Mouse (Mus musculus) frontal cortex, postnatal 36 days (tissue): Measurements from ENCODE around the gene Lypd6b.

ENCODE experiments used
- DNase-seq, 2 experiments: peaks; one replicate each; pipeline ENCODE4 v3.0.0; 2022; ENCODE audit warnings: low spot score in 2 of 2

Lypd6b gene

DNA sequence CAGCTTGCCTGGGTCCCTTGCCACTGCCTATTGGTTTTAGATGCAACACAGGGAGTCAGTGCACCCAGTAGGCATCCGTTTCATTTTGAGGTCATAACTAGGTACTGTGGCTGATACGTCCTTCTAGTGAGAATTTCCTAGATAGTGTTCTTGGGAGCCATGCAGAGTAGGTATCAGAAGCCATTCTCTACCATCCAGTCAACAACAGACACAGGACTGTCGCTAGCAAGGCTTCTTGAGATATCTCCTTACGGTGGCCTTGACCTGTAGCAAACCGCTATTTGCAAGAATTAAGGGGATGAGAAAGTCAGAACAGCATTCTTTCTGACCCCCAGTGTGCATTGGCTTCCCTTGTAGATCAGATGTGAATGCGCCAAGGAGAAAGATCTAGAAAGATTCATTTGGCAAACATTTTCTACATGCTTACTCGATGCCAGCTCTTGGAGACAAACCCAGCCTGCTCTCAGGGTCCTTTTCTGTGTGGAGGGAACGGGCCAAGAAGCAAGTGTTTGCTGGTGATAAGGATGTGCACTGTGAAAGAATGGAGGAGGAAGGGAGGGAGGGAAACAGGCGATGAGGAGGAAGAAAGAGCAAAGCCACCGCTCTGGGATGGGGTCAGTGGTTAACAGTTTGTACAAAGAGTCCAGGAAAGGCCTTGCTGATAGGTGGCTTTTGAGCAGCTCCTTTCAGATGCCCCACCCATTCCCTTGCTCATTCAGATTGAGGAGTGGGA, 82.5 kb downstream of the Lypd6b start:
- DNase-seq, result no peak

DNA sequence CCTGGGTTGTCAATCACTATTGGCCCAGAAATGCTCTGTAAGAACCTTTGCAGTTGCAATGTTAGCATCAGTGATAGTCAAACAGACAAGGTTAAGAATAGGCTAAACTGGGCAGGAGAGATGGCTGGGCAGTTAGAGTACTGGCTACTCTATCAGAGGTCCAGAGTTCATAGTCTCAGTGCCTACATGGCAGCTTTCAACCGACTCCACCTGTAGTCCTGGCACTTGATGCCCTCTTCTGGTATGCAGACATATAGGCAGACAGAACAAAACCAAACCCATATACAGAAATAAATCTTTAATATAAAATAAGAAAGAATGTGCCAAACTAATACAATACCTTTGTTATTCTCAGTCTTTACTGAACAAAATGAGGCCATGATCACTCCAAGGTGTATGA, 83.5 kb downstream of the Lypd6b start:
- no peak for DNase-seq

DNA sequence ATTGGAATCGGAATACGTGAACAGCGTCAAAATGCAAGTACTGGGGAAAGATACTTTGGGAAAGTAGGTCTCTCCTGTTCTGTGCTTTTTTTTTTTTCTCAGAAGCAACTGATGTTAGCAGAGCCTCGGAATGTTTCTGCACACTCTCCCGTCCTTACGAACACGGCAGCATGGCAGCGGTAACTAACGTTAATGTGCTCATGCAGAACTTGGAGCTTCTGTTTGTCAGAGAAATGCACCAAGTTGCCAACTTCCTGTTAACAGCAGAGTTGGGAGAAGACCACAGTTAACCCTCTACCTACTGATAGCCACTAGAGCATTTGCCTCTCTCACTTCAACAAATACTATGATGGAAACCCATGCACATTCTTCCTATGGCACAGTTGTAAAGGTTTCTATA, 93.0 kb downstream of the Lypd6b start:
- no peak for DNase-seq

DNA sequence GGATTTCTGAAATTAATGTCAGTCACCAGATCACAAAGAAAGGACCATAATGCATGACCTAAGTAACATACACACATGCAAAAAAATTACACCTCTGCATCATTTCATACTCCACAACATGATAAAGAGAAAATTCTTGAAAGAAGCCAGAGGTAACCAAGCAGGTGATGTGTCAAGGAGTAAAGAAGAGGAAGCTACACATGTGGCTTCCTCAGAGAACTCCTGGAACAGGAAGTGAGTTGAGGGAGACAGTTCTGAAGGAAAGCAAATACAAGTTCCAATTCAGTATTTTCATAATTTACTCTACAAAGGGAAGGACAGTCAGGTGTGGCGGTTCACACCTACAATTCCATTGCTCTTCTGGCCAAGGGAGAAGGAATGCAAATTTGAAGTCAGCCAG, 93.5 kb downstream of the Lypd6b start:
- no peak for DNase-seq

DNA sequence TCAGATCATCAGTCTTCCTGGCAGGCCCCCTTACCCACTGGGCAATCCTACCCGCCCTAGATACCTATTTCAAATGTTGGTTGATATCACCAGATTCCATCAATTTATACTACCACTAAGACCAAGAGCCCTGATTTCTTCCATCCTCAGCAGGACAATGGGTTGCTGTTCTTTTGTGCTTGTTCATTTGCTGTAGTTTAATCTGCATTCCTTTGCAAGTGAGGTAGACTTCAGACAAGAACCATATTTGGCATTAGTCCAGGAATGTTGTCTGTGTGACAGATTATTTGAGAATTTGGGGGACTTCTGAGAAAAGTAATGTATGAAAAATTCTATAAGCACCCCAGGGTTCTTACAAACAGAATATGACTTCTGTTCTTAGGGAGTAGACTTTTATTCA, 95.0 kb downstream of the Lypd6b start:
- DNase-seq, result no peak

DNA sequence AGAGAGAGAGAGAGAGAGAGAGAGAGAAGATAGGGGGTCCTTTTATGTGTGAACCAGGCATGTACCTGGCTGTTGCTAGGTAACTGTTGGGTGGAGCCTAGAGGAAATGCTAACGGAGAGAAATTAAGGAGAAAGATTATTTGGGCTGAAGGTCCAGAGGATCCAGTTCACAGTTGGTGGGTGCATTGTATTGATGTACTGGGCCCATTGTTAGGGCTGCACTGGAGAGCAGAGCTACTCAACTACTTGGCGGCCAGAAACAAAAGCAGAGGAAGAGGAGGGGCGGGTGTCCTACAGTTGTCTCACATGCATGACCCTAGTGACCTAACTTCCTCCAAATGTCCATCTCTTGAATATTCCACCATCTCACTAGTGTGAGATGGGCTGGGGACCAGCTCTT, 96.5 kb downstream of the Lypd6b start:
- DNase-seq, result no peak

DNA sequence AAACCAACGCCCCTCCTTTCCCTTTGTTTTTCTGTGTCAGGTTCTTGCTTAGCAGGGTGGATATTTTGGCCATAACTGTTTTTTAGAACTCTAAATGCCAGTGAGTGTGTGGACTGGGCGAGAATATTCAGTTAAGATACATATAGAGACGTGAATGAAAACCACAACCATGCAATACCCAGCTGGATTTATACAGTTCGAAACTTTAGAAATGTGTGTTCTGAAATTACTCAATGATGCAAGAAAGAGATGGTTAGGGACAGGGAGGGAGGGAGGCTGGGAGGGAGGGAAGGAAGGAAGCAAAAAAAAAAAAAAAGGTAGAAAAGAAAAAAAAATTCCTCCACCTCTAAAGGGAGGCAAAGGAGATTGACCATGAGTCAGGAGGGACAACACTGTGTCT, 98.7 kb downstream of the Lypd6b start:
- DNase-seq, result no peak

DNA sequence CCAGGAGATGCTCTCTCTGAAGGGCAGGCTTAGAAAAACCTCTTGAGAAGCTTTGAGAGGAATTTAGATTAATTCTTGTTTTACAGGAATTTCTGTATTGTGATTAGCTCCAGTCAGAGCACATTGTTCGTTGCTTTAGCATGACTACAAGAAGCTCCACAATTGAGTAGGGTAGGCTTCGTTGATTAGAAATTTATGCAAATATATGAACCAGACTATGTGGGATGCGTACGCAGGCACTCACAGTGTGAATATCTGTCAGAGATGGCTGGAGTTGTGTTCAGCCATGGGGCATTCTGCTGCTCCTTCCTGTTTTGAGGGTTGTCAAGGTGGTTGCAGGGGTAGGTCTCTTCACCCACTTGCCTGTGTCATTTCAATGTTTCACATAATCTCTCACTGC, 100.9 kb downstream of the Lypd6b start:
- DNase-seq, result no peak

DNA sequence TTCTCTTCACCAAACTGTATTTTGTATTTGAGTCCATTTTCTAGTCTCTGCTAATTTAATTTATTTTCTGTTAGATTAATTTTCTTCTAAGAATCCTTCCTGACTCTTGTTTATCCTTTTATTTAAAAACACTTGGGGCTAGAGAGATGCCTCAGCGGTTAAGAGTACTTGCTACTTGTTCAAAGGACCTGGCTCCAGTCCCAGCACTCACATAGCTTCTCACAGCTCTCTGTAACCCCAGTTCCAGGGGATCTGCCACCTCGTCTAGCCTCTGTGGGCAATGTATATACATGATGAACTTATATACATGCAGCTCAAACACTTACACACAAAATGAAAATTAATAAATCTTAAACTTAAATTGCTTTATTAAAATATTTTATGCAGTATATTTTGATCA, 103.2 kb downstream of the Lypd6b start:
- DNase-seq, result no peak

DNA sequence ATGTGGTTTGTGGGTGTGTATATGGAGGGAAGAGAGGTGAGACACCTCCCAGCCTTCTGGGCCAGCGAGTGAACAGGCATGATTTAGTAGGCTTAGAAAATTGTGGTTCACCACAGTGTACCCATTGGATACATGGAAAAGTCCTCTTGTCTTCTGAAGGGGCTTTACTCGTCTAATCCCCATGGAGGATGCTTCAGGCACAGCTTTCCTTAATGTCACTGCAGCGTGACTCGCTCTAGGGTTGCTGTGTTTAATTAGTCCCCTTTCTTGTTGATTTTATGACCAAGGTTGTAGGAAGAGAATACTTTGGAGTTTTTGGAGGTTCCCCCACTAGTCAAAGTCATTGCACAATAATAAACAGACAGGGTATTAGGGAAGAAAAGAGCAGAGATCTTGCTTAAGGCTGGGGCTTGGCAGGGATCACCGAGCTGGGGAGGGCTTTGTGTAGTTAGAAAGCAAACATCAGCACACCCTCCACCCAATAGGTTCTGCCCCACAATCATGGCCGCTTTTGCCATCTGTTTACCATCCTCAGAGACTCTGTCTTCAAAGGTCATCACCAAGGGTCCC, 122.4 kb downstream of the Lypd6b start:
- DNase-seq, result no peak

DNA sequence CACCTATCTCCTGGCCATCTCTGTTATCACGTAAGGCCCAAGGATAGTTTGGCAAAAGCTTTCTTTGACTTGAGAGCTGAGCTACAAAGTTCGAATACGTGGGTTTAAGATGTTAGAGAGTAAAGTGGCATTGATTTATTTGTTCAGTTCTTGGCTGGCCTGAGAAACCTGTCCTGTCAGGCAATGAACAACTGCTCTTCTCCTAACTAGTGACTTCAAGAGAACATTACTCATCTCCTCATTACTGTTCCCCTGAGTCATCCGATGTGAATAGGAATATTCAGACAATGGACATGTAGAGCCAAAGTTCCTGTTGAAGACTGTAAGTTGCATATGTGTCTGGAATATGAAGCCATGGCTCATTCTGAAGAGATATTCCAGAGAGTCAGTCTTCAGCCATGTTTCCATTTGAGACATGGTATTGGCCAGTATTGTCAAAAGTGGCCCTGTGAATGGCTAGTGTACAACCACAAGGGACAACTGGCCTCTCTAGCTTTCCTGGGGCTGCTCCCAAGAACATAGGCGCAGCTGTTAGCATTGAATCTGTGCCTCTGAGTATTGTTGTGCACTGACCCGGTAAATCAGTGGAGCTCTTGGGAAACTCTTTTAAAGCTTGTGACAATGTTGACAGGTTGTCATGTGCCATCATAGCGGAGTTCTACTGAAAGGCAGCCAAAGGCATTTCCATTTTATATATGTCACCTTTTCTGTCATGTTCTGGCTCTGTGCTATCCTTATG, 124.0 kb downstream of the Lypd6b start:
- no peak for DNase-seq

DNA sequence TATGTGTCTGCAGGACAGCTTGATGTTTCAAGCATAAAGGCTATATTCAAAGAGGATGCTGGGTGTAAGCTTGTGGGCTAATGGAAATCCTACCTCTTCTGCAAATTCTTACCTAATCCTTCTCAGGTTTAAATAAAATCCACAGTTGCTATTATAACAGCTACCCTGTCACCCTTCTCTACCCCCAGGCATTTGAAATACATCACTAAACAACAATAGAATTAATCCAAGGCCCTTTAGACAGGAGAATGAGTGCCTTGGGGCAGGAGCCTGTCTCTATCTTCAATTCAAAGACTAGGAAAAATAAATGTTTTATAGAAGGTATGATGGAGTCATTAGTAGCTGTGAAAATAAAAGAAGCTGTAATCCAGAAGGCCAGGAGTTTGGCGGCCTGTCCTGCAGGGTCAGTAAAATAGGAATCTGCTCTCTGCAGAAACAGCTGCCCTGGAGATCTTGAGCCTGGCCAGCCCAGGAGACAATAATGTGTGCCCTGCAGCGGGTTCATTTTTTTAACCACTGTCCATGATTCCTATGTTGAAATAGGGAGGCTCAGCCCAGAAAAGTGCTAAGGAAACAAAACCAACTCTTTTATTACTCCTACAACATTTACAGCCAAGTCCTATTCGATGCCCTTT, 124.9 kb downstream of the Lypd6b start:
- DNase-seq, result no peak

DNA sequence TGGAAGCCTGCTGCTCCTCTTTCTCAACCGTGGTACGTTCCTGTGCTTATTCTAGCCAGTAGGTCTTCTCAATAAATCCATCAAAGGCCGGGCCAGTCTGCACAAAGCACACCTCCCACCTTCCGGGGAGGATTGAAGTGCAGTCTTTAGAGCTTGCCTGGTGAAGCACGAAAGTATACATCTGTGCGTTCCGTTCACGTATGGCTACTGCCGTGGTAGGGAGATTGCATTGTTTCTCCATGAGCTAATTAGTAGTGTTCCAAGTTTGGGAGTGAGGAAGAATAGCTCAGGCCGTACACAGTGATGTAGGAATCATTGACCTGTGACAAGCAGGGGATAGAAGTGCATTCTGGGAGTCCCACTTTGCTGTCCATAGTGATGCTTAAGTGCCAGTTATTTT, 130.0 kb downstream of the Lypd6b start:
- DNase-seq, result no peak

DNA sequence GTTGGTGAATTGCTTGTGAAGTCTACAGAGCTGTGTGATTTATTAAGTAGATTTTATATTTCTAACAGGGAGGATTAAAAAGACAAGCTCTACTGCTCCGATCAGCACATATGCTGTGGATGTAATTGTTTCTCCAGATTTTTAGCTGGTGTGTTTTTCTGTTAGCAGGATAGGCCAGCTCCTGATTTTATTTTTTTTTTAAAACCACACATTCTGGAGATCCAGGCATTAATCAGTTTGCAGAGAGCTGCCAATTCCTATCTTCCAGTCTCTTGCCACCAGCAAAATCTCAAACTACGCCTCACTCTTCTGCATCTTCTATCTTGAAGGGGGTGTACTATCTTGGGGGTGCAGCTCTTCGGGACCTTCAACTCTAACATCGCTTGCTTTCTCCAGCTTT, 130.6 kb downstream of the Lypd6b start:
- DNase-seq, result no peak

DNA sequence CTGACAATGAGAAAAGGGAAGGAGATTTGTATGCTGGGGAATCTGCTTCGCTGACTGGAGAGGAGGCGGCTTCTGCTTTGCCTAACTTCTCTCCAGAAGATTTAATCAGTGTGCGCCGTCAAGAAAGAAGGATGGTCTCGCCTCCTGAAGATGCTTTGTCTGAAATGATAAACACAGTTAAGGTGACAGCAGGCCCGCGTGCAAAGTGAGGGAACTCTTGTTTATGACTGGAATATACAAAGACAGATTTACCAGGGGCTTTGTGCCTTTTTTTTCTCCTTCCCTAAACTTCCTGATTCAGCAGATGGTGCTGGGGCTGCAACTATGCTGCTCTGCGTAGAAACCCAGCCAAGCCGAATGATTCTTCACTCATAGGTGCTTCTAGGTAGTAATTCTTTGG, 131.2 kb downstream of the Lypd6b start:
- no peak for DNase-seq

DNA sequence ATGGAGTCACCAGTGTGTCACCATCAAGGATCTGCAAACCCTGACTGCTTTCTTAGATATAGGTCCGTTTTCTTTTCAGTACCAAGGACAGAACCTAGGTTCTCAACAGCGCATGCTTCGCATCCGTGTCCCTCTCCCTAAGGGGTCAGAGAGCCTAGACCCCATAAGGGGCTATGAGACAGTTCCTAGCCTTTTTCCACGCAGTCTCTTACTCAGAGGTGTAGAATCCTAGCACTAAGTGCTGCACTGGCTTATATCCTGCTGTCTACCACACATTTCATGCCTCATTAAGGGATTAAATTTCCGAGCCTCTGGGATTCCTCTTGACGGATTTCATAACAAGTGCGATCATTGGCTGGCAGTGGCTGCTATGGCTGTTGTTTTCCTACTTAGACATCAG, 134.5 kb downstream of the Lypd6b start:
- no peak for DNase-seq

DNA sequence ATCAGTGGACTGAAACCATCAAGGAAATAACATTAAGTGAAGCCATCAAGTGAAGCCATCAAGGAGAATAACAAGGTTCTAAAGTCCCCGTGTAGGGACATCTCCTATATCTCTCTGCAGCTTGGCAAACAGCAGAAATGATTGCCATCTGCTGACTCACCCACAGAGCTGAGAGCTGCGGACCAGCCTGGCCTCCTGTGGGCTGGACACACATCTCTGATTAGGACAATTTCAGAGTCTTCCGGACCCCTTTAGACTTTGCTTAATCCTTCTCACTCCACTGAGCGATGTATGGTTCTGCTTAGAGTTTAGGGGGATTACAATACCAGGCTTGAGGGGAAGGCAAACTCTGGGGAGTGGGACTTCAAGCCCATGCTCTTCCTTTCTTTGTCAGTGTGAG, 135.3 kb downstream of the Lypd6b start:
- DNase-seq, result no peak

DNA sequence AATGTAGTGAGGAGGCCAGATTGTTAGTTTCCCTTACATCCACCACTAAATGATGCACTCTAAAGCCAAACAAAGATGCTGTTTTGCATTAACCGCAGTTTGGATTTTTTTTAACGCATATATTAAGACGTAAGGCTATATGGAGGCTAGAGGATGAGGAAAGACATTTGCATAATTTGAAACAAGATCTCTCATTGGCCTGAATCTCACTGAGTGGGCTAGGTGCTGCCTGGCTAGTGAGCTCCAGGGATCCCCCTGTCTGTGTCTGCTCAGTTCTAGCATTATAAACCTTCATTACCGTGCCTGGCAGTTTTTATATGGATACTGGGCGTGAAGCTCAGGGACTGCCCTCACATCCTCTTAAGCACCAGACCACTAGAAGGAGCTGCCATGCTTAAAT, 138.7 kb downstream of the Lypd6b start:
- no peak for DNase-seq

DNA sequence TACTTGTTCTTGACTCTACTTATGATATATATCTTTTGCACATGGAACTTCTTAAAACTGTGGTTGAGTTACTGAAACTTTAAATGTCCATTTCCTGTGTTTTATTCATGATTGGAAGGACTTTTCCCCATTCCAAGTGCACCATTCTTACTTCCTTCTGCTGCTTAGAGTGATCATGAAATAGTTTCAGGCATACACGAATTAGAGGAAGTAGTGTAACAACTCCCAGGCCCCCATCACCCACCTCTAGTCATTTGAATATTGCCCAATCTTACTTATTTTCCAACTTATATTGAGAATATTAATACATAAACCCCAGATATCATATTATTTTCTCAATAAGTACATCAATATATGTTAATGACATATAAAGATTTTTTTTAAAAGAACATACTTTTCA, 139.9 kb downstream of the Lypd6b start:
- no peak for DNase-seq

DNA sequence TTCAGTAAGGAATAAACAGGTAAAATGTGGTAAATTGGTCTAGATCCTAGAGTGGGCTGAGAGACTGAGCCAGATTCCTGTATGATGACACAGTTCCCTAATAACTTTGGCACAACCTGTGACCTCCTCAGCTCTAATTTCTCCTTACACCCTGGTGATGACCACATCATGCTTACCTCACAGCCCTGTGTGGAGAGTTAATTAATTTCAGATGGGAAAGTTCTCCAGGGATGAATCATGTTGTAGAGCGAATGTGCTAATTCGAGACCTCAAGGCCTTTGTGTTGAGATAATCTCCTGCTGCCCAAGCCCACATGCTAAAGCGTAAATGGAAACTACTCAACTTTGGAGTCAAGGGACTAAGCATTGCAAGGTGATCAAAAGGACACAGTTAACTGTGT, 142.4 kb downstream of the Lypd6b start:
- DNase-seq, result no peak

DNA sequence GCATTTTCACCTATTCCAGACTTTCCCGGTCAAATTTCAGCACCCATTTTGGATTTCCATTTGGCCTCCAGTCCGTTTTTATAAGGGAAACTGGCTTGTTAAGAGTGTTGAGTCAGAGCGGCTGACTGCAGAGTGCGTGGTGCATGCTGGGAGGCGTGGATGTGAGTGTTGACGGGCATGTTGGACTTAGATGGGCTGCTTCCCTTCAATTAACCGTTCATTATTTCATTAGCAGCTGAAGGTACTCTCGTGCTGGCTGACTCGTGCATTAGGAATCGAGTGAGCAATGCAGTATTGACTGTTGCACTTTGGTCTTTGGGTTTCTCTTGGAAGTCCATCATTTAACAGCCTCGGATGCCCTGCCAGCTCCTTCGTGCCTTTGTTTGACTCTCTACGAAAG, 150.1 kb downstream of the Lypd6b start:
- no peak for DNase-seq

DNA sequence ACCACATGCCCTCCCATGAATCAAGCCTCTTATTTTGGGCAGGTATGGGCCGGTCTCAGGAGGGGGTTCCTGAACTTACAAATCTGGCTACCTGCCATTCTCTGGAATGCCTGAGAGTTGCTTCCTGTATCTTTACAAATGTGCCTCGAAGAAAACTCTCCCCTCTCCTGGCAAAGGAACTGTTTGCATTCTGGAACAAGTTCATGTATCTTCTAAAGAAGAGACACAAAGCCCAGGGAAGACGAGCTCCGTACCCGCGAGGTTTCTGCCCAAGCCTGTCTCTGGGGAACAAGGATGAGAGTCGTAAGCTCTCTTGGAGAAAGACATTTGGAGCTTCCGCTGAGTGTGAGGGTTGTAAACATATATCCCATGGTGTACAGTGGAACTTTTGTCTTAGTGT, 150.8 kb downstream of the Lypd6b start:
- no peak for DNase-seq

DNA sequence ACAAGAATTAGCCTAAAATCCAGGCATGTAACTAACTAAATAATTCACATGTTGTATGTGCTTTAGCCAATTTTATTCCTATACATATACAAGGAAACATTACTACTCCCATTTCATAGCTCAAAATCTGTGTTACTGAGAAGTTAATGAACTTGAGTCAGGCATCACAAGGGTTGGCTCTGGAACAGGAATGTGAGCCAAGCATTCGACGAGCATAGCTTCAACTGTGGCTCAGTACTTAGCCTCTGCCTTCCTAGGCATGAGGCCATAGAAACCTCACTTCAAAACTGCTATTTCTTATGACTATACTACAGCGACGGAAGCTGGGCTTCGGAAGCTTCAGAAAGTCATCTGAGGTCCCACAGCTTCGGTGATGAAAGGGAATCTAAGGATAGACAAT, 152.9 kb downstream of the Lypd6b start:
- no peak for DNase-seq
